Mouse (Mus musculus) olfactory bulb, adult 2 months (tissue): ENCODE data around the gene Anks1.

ENCODE experiments used
- CTCF ChIP-seq: fragments of 200-500 bp; IDR thresholded peaks from 2 replicates; pipeline ENCODE4 v1.5.1; 2012; ENCODE audit warnings: low read depth, mild to moderate bottlenecking, low read length, moderate library complexity; ENCODE audit not compliant: insufficient read depth
- POLR2A ChIP-seq: fragments of 200-500 bp; IDR thresholded peaks from 2 replicates; pipeline ENCODE4 v1.6.1; 2012; ENCODE audit warnings: mild to moderate bottlenecking, low read depth, low read length, moderate library complexity; ENCODE audit not compliant: insufficient read depth

GRCm38 (mm10) chr17:28000851-28001250, 91.7 kb downstream of the Anks1 start:
- TF ChIP-seq CTCF (no peak), POLR2A (no peak)
